Mouse (Mus musculus): ENCODE results near the gene Slc40a1.

DNA sequence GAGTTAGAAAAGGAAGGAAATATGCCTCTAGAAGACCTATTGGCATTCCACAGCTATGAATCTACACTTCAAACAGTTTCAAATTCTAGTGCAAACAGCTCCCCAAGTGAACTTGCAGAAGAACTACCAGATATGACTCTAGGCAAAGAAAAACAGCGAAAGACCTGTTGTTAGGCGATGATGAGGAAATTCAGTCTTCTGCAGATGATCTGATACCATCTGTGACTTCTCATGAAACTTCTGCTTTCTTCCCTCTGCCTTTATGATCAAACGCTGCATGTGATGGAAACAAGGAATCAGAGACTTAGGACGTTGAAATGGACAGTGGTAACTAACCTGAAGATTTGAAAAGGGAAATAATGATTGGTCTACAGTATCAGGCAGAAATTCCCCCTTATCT, 45.0 kb upstream of the Slc40a1 start:
- TF ChIP-seq CTCF (IDR thresholded peaks at IDR 0.05; ENCODE audit: insufficient read depth, low read depth, low read length) = no peak
- no peak for TF ChIP-seq POLR2A (IDR thresholded peaks at IDR 0.05; ENCODE audit: insufficient read depth, low read depth, low read length)
